Mouse (Mus musculus): ENCODE measurements around the gene Urad. TPM values are rescaled to one million over a fixed set of nuclear protein-coding genes. Genes with fewer than 3 reads are reported as not detected.

Gene Urad
- polyA plus RNA-seq, 1 experiment from 2014 or later = not detected

- DNase-seq (ENCODE audit: low spot score) (peak; percentile 38), ATAC-seq (replicated peaks; ENCODE audit: low FRiP score) (no peak)
- Histone ChIP-seq H3K4me2 (ENCODE audit: low read depth, low read length, severe bottlenecking) (no peak overlapping the region), H3K27me3 (ENCODE audit: control insufficient read depth, insufficient read depth, low read length) (no peaks in the 10 kb centered on the region), H3K4me1 (replicated peaks; ENCODE audit: control insufficient read depth, insufficient read depth, low read length) (no peaks in the 10 kb centered on the region), H3K36me3 (ENCODE audit: control insufficient read depth, insufficient read depth, low read length) (no peaks in the 10 kb centered on the region), H3K9ac (ENCODE audit: low read length) (no peak overlapping the region), H3K9me3 (ENCODE audit: control insufficient read depth, low read length) (no peaks in the 10 kb centered on the region), H3K4me3 (ENCODE audit: low read depth, low read length) (no peak overlapping the region), H3K27ac (ENCODE audit: low read depth, low read length) (no peak overlapping the region)
- 60% methylated on average over 9 of the region's 9 CpGs for WGBS
These were observed 16.7 kb upstream of the Urad start for GRCm38 (mm10) chr5:147338967-147339366.

DNA sequence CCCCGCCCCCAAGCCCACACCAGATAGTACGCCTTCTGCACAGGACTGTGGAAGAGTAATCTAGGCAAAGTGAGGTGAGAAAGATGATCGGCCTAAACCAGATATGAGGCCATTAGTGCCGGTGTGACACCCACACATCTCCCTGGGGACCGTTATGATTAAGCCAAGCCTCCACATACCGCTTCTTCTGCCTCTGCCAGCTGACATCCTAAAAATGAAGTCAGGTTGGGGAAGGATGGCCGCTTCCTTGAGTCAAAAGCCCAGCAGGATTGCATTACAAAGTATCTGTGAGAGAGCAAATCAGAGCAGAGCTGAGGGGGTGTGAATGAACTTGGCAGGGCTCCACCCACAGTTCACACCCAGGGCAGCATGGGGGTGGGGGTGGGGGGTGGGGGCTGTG is 10.5 kb upstream of the Urad start:
- Histone ChIP-seq H3K9ac (ENCODE audit: low read length) (no peak overlapping the region), H3K4me2 (ENCODE audit: low read depth, low read length, severe bottlenecking) (no peak overlapping the region), H3K27me3 (ENCODE audit: control insufficient read depth, insufficient read depth, low read length) (no peaks in the 10 kb centered on the region), H3K4me3 (ENCODE audit: low read depth, low read length) (no peak overlapping the region), H3K4me1 (replicated peaks; ENCODE audit: control insufficient read depth, insufficient read depth, low read length) (no peaks in the 10 kb centered on the region), H3K27ac (ENCODE audit: low read depth, low read length) (no peak overlapping the region), H3K36me3 (ENCODE audit: control insufficient read depth, insufficient read depth, low read length) (no peaks in the 10 kb centered on the region), H3K9me3 (ENCODE audit: control insufficient read depth, low read length) (no peaks in the 10 kb centered on the region)
- ATAC-seq (replicated peaks; ENCODE audit: low FRiP score) (no peak), DNase-seq (ENCODE audit: low spot score) (peak; percentile 49)
- WGBS = 56% methylated on average over 7 of the region's 7 CpGs

GRCm38 (mm10) chr5:147331547-147331946 is 9.3 kb upstream of the Urad start:
- DNase-seq (ENCODE audit: low spot score) (peak; percentile 80), ATAC-seq (replicated peaks; ENCODE audit: low FRiP score) (no peak)
- Histone ChIP-seq H3K9ac (ENCODE audit: low read length) (no peak overlapping the region), H3K36me3 (ENCODE audit: control insufficient read depth, insufficient read depth, low read length) (no peaks in the 10 kb centered on the region), H3K4me2 (ENCODE audit: low read depth, low read length, severe bottlenecking) (no peak overlapping the region), H3K27me3 (ENCODE audit: control insufficient read depth, insufficient read depth, low read length) (no peaks in the 10 kb centered on the region), H3K9me3 (ENCODE audit: control insufficient read depth, low read length) (no peaks in the 10 kb centered on the region), H3K4me3 (ENCODE audit: low read depth, low read length) (no peak overlapping the region), H3K27ac (ENCODE audit: low read depth, low read length) (no peak overlapping the region), H3K4me1 (replicated peaks; ENCODE audit: control insufficient read depth, insufficient read depth, low read length) (no peaks in the 10 kb centered on the region)
- 43% methylated on average over 2 of the region's 2 CpGs for WGBS

DNA sequence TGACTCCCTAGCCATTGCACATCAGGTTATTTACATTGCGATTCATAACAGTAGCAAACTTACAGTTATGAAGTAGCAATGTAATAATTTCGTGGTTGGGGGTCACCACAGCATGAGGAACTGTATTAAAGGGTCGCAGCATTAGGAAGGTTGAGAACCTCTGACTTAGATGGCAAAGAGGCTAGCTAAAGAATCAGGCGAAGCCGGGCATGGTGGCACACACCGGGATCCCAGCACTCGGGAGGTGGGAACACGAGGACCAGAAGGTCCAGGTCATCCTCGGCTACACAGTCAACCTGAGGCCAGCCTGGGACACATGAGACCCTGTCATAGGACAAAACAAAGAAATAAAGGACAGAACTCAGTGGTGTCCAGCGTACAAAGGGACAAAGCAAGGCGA is 7.7 kb upstream of the Urad start:
- ATAC-seq (replicated peaks; ENCODE audit: low FRiP score) (no peak), DNase-seq (ENCODE audit: low spot score) (peak; percentile 27)
- Histone ChIP-seq H3K4me1 (replicated peaks; ENCODE audit: control insufficient read depth, insufficient read depth, low read length) (no peaks in the 10 kb centered on the region), H3K27me3 (ENCODE audit: control insufficient read depth, insufficient read depth, low read length) (no peaks in the 10 kb centered on the region), H3K9me3 (ENCODE audit: control insufficient read depth, low read length) (no peaks in the 10 kb centered on the region), H3K4me2 (ENCODE audit: low read depth, low read length, severe bottlenecking) (no peak overlapping the region), H3K27ac (ENCODE audit: low read depth, low read length) (no peak overlapping the region), H3K4me3 (ENCODE audit: low read depth, low read length) (no peak overlapping the region), H3K36me3 (ENCODE audit: control insufficient read depth, insufficient read depth, low read length) (no peaks in the 10 kb centered on the region), H3K9ac (ENCODE audit: low read length) (no peak overlapping the region)
- WGBS = 86% methylated on average over 11 of the region's 11 CpGs

DNA sequence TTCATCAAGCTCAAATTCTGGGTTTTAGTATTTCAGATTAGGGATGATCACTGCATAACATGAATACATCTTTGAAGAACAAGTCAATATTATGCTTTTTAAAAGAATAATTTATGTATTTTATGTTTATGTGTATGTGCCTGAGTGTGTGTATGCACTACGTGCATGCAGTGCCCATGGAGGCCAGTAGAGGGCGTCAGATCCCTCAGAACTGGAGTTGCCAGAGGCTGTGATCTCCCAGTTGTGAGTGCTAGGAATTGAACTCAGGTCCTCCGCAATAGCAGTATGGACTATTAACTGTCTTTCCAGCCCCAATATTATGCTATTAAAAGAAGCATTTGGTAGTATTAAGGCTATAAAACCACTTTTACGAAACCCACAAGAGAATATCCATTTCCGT is 5.4 kb upstream of the Urad start:
- H3K36me3 ChIP-seq (ENCODE audit: control insufficient read depth, insufficient read depth, low read length) = no peaks in the 10 kb centered on the region
- no peaks in the 10 kb centered on the region for H3K27me3 ChIP-seq (ENCODE audit: control insufficient read depth, insufficient read depth, low read length)
- no peaks in the 10 kb centered on the region for H3K9me3 ChIP-seq (ENCODE audit: control insufficient read depth, low read length)
- DNase-seq (ENCODE audit: low spot score) (peak; percentile 33), ATAC-seq (replicated peaks; ENCODE audit: low FRiP score) (no peak)
- no peak overlapping the region for H3K27ac ChIP-seq (ENCODE audit: low read depth, low read length)
- no peak overlapping the region for H3K4me3 ChIP-seq (ENCODE audit: low read depth, low read length)
- no peaks in the 10 kb centered on the region for H3K4me1 ChIP-seq (replicated peaks; ENCODE audit: control insufficient read depth, insufficient read depth, low read length)
- WGBS = 90% methylated on average over 5 of the region's 5 CpGs
- H3K9ac ChIP-seq (ENCODE audit: low read length) = no peak overlapping the region
- no peak overlapping the region for H3K4me2 ChIP-seq (ENCODE audit: low read depth, low read length, severe bottlenecking)

GRCm38 (mm10) chr5:147325931-147326330 is 3.7 kb upstream of the Urad start:
- Histone ChIP-seq H3K27me3 (ENCODE audit: control insufficient read depth, insufficient read depth, low read length) (peaks cover 12% of the 10 kb centered on the region), H3K4me2 (ENCODE audit: low read depth, low read length, severe bottlenecking) (no peak overlapping the region), H3K27ac (ENCODE audit: low read depth, low read length) (no peak overlapping the region), H3K4me3 (ENCODE audit: low read depth, low read length) (no peak overlapping the region), H3K9me3 (ENCODE audit: control insufficient read depth, low read length) (no peaks in the 10 kb centered on the region), H3K4me1 (replicated peaks; ENCODE audit: control insufficient read depth, insufficient read depth, low read length) (no peaks in the 10 kb centered on the region), H3K36me3 (ENCODE audit: control insufficient read depth, insufficient read depth, low read length) (no peaks in the 10 kb centered on the region), H3K9ac (ENCODE audit: low read length) (no peak overlapping the region)
- ATAC-seq (replicated peaks; ENCODE audit: low FRiP score) (no peak), DNase-seq (ENCODE audit: low spot score) (peak; percentile 45)
- WGBS = 76% methylated on average over 11 of the region's 11 CpGs

DNA sequence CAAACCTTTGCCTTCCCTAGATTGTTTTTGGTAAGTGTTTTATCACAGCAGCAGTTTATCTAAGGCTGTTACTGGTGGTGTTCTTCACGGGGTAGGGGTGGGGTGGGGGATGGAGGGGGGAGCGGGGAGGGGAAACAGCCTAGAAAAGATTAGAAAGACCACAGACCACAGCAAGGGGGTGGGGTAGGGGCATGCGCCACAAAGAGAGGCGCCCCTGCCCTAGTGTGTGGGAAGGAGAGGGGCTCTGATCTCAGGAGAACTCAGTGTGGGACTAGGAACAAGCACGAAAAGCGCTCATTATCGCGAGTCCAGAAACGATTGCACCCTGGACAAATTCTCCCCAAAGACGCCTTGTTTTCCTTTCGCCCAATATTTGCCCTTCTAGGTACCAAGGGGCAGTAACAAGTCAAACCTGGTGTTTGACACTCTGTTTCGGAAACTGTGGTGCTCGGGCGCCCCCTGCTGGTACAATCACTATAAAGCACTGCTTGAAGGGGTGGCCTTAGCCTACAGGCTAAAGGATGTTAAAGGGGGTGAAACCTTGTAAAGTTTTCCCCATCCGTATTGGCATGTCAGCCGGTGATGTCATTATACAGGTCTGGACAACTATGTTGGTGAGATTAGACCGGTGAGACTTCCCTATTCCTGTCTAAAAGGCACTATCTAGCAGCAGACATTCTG is 1.1 kb upstream of the Urad start:
- DNase-seq (ENCODE audit: low spot score) = peak; percentile 87
- WGBS = 22% methylated on average over 17 of the region's 17 CpGs
- H3K27me3 ChIP-seq (ENCODE audit: control insufficient read depth, insufficient read depth, low read length) = peaks cover 22% of the 10 kb centered on the region
- H3K36me3 ChIP-seq (ENCODE audit: control insufficient read depth, insufficient read depth, low read length) = no peaks in the 10 kb centered on the region
- no peak overlapping the region for H3K4me3 ChIP-seq (ENCODE audit: low read depth, low read length)
- H3K4me1 ChIP-seq (replicated peaks; ENCODE audit: control insufficient read depth, insufficient read depth, low read length) = no peaks in the 10 kb centered on the region
- H3K9ac ChIP-seq (ENCODE audit: low read length) = no peak overlapping the region
- H3K27ac ChIP-seq (ENCODE audit: low read depth, low read length) = no peak overlapping the region
- no peak overlapping the region for H3K4me2 ChIP-seq (ENCODE audit: low read depth, low read length, severe bottlenecking)
- no peak; the same call in 1 of the 2 replicates for ATAC-seq (replicated peaks; ENCODE audit: low FRiP score)
- no peaks in the 10 kb centered on the region for H3K9me3 ChIP-seq (ENCODE audit: control insufficient read depth, low read length)

DNA sequence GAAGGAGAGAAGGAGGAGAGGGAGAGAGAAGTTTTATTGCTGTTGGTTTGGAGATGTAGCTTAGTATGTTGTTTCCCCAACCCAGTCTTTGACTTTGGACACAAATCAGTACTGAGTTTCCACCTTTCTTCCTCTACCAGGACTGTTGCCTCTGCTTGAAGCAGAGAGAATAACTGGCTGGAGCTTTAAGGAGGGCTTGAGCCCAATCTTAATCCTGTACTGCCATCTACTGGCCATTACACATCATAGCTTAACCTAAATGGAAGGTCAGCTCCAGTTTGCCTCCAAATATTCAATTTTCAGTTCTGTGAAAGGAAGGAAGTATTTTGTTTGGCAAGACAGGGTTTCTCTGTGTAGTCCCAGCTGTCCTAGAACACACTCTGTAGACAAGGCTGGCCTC is 2.6 kb downstream of the Urad start:
- Histone ChIP-seq H3K4me3 (ENCODE audit: low read depth, low read length) (no peak overlapping the region), H3K4me1 (replicated peaks; ENCODE audit: control insufficient read depth, insufficient read depth, low read length) (no peaks in the 10 kb centered on the region; the same call in 1 of the 2 replicates), H3K27ac (ENCODE audit: low read depth, low read length) (no peak overlapping the region), H3K36me3 (ENCODE audit: control insufficient read depth, insufficient read depth, low read length) (no peaks in the 10 kb centered on the region), H3K9me3 (ENCODE audit: control insufficient read depth, low read length) (no peaks in the 10 kb centered on the region), H3K27me3 (ENCODE audit: control insufficient read depth, insufficient read depth, low read length) (peaks cover 59% of the 10 kb centered on the region), H3K4me2 (ENCODE audit: low read depth, low read length, severe bottlenecking) (no peak overlapping the region), H3K9ac (ENCODE audit: low read length) (no peak overlapping the region)
- no peak for ATAC-seq (replicated peaks; ENCODE audit: low FRiP score)
- no peak for DNase-seq (ENCODE audit: low spot score)

GRCm38 (mm10) chr5:147317991-147318390 is 4.2 kb downstream of the Urad start:
- Histone ChIP-seq H3K36me3 (ENCODE audit: control insufficient read depth, insufficient read depth, low read length) (no peaks in the 10 kb centered on the region), H3K9me3 (ENCODE audit: control insufficient read depth, low read length) (no peaks in the 10 kb centered on the region), H3K27me3 (ENCODE audit: control insufficient read depth, insufficient read depth, low read length) (peaks cover 75% of the 10 kb centered on the region), H3K27ac (ENCODE audit: low read depth, low read length) (no peak overlapping the region), H3K4me3 (ENCODE audit: low read depth, low read length) (no peak overlapping the region), H3K4me2 (ENCODE audit: low read depth, low read length, severe bottlenecking) (no peak overlapping the region), H3K4me1 (replicated peaks; ENCODE audit: control insufficient read depth, insufficient read depth, low read length) (no peaks in the 10 kb centered on the region; the same call in 1 of the 2 replicates), H3K9ac (ENCODE audit: low read length) (no peak overlapping the region)
- 16% methylated on average over 7 of the region's 7 CpGs for WGBS
- DNase-seq (ENCODE audit: low spot score) = peak; percentile 51
- no peak for ATAC-seq (replicated peaks; ENCODE audit: low FRiP score)
